Mouse (Mus musculus): ENCODE measurements around the gene Entr1.

GRCm38 (mm10) chr2:26410931-26411411 lies 21.9 kb upstream of the Entr1 start:
- no peak for TF ChIP-seq CTCF (IDR thresholded peaks at IDR 0.05; ENCODE audit: insufficient read depth, low read depth, low read length)
- TF ChIP-seq POLR2A (IDR thresholded peaks at IDR 0.05; ENCODE audit: insufficient read depth, low read depth, low read length): no peak

Data from olfactory bulb, adult 2 months (tissue).